ENCODE assay signal across 8 mouse cellular contexts in the genomic region with DNA sequence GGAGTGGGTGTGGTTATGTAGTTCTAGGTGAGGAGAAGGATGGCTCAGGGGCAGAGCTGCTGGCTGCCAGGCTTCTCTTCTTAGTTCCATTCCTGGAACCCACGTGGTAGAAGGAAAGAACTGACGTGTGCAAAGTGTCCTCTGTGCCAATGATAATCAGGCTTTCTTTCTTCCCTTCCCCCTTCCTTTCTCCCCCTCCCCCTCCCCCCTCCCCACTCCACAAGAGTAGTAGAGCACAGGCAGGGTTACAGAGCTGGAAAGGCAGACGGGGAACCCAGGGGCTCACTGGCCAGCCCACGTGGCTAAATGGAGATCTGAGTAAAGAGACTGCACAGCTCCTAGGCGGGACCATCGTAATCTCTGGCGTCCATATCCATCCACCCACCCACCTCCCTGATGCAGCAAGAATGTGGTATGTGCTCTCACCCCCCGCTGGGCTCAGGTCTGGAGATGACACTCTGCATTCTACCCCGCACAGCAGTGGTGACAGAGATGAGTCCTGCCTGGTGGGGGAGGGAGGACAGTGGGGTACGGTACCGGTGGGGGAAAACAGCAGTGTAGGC. TPM values are rescaled to one million over a fixed set of nuclear protein-coding genes. Genes with fewer than 3 reads are reported as not detected.
A peak's percentile ranks its signal among the peaks of the same experiment; 100 is the strongest.
DNase-seq lines count a peak whose midpoint lies in the region; ATAC-seq and TF ChIP-seq lines count a peak whose summit lies in the region.

No protein-coding gene starts in this region.

- 16% methylated on average over 11 of the region's 11 CpGs for WGBS in kidney, embryonic 15.5 days
- 9% methylated on average over 11 of the region's 11 CpGs for WGBS in hindbrain, postnatal 0 days
- 10% methylated on average over 11 of the region's 11 CpGs for WGBS in midbrain, postnatal 0 days

- H3K4me1 ChIP-seq in kidney, embryonic 15.5 days = peaks cover 48% of the 10 kb centered on the region
- H3K4me1 ChIP-seq in hindbrain, postnatal 0 days (ENCODE audit: insufficient read depth, low read length) = peaks cover 15% of the 10 kb centered on the region
- 0 out of 2 replicates have a peak, but pooled peaks cover 12% of the 10 kb centered on the region for H3K4me1 ChIP-seq in midbrain, postnatal 0 days (ENCODE audit: insufficient read depth, low read length)

- H3K27ac ChIP-seq in kidney, embryonic 15.5 days = no peak overlapping the region
- H3K27ac ChIP-seq in hindbrain, postnatal 0 days = peak overlapping the region; percentile 70
- peak overlapping the region; percentile 32; the same call in 1 of the 2 replicates for H3K27ac ChIP-seq in midbrain, postnatal 0 days (ENCODE audit: low read depth, low read length)

- TF ChIP-seq CTCF in hindbrain, postnatal 0 days (IDR thresholded peaks at IDR 0.05; ENCODE audit: low read depth) = no peak
- TF ChIP-seq CTCF in midbrain, postnatal 0 days (IDR thresholded peaks at IDR 0.05) = no peak

- no peak for ATAC-seq in kidney, embryonic 15.5 days (replicated peaks; ENCODE audit: low FRiP score)
- peak; percentile 61 for ATAC-seq in hindbrain, postnatal 0 days
- peak; percentile 31 for ATAC-seq in midbrain, postnatal 0 days (ENCODE audit: low FRiP score)
- no peak for ATAC-seq in megakaryocyte-erythroid progenitor cell, adult 5-6 weeks (replicated peaks; ENCODE audit: low FRiP score, low TSS enrichment, poor library complexity, severe bottlenecking)

- H3K9ac ChIP-seq in kidney, embryonic 15.5 days = no peak overlapping the region
- 0 out of 2 replicates have a peak overlapping the region, but pooled peaks have one; percentile 1 for H3K9ac ChIP-seq in hindbrain, postnatal 0 days (replicated peaks; ENCODE audit: low read length)
- peak overlapping the region; percentile 9; the same call in 1 of the 2 replicates for H3K9ac ChIP-seq in midbrain, postnatal 0 days (replicated peaks; ENCODE audit: low read length, poor library complexity, severe bottlenecking)

- H3K36me3 ChIP-seq in kidney, embryonic 15.5 days = no peaks in the 10 kb centered on the region
- no peaks in the 10 kb centered on the region for H3K36me3 ChIP-seq in hindbrain, postnatal 0 days (ENCODE audit: insufficient read depth, low read length)
- no peaks in the 10 kb centered on the region for H3K36me3 ChIP-seq in midbrain, postnatal 0 days (ENCODE audit: insufficient read depth, low read length)

- peak overlapping the region; percentile 23 for H3K4me2 ChIP-seq in kidney, embryonic 15.5 days
- peak overlapping the region; percentile 34 for H3K4me2 ChIP-seq in hindbrain, postnatal 0 days (ENCODE audit: low read depth, low read length)
- peak overlapping the region; percentile 33 for H3K4me2 ChIP-seq in midbrain, postnatal 0 days (ENCODE audit: low read depth, low read length, poor library complexity, severe bottlenecking)

- H3K9me3 ChIP-seq in kidney, embryonic 15.5 days (replicated peaks) = no peaks in the 10 kb centered on the region
- no peaks in the 10 kb centered on the region for H3K9me3 ChIP-seq in hindbrain, postnatal 0 days (ENCODE audit: low read length)
- no peaks in the 10 kb centered on the region for H3K9me3 ChIP-seq in midbrain, postnatal 0 days (ENCODE audit: low read length)

- peaks cover 2% of the 10 kb centered on the region; the same call in 1 of the 2 replicates for H3K27me3 ChIP-seq in kidney, embryonic 15.5 days
- H3K27me3 ChIP-seq in hindbrain, postnatal 0 days (ENCODE audit: insufficient read depth, low read length) = no peaks in the 10 kb centered on the region
- H3K27me3 ChIP-seq in midbrain, postnatal 0 days (ENCODE audit: insufficient read depth, low read length) = no peaks in the 10 kb centered on the region

- DNase-seq in kidney, postnatal 14 days = no peak
- DNase-seq in embryo, embryonic 11 days = peak; percentile 54
- peak; percentile 71 for DNase-seq in hindbrain, postnatal 0 days (ENCODE audit: low spot score)
- peak; percentile 62 for DNase-seq in midbrain, postnatal 0 days (ENCODE audit: low spot score)
- no peak for DNase-seq in T-cell, adult 2 months (ENCODE audit: low spot score)
- no peak for DNase-seq in kidney, adult 8-10 months

- no peak overlapping the region for H3K4me3 ChIP-seq in kidney, embryonic 15.5 days (replicated peaks)
- no peak overlapping the region for H3K4me3 ChIP-seq in hindbrain, postnatal 0 days (ENCODE audit: low read length)
- no peak overlapping the region for H3K4me3 ChIP-seq in midbrain, postnatal 0 days (ENCODE audit: low read depth, low read length)

RNA-seq across cellular contexts. Expression of gene Apol7a, which starts 42.6 kb away (rescaled TPM):
- 0.06 TPM in 1 of 2 replicates, not detected in the other for polyA plus RNA-seq in kidney, embryonic 15.5 days (2015; fragmentation: Nextera tagmentation; extraction: Ambion mirVana)
- not detected in 2 replicates for total RNA-seq in hindbrain, postnatal 0 days (2014; rRNA removed)
- not detected in 2 replicates for polyA plus RNA-seq in hindbrain, postnatal 0 days (2015; fragmentation: Nextera tagmentation; extraction: Ambion mirVana)
- not detected in 2 replicates for total RNA-seq in midbrain, postnatal 0 days (2014; rRNA removed)
- polyA plus RNA-seq in midbrain, postnatal 0 days (2015; fragmentation: Nextera tagmentation; extraction: Ambion mirVana) = not detected in 2 replicates
- not detected in 2 replicates for total RNA-seq in megakaryocyte-erythroid progenitor cell, adult 5-6 weeks (2014; fragmentation: Nextera tagmentation)
- total RNA-seq in megakaryocyte-erythroid progenitor cell, adult 5-6 weeks (2017) = not detected in 2 replicates

RNA-seq across cellular contexts. Expression of gene Rbfox2, which starts 49.5 kb away (rescaled TPM):
- 41.6 and 47.7 TPM in 2 replicates for polyA plus RNA-seq in kidney, embryonic 15.5 days (2015; fragmentation: Nextera tagmentation; extraction: Ambion mirVana)
- 294 and 339 TPM in 2 replicates for total RNA-seq in hindbrain, postnatal 0 days (2014; rRNA removed)
- polyA plus RNA-seq in hindbrain, postnatal 0 days (2015; fragmentation: Nextera tagmentation; extraction: Ambion mirVana) = 84.1 and 91.9 TPM in 2 replicates
- total RNA-seq in midbrain, postnatal 0 days (2014; rRNA removed) = 360 and 399 TPM in 2 replicates
- polyA plus RNA-seq in midbrain, postnatal 0 days (2015; fragmentation: Nextera tagmentation; extraction: Ambion mirVana) = 96.4 and 96.6 TPM in 2 replicates
- total RNA-seq in megakaryocyte-erythroid progenitor cell, adult 5-6 weeks (2014; fragmentation: Nextera tagmentation) = 0.37 and 1.8 TPM in 2 replicates
- total RNA-seq in megakaryocyte-erythroid progenitor cell, adult 5-6 weeks (2017) = 0.28 and 1.4 TPM in 2 replicates

RNA-seq across cellular contexts. Expression of gene Apol9a, which starts 54.6 kb away (rescaled TPM):
- polyA plus RNA-seq in kidney, embryonic 15.5 days (2015; fragmentation: Nextera tagmentation; extraction: Ambion mirVana) = 0.17 TPM in 1 of 2 replicates, not detected in the other
- total RNA-seq in hindbrain, postnatal 0 days (2014; rRNA removed) = 0.43 and 7.8 TPM in 2 replicates
- 1.0 and 1.2 TPM in 2 replicates for polyA plus RNA-seq in hindbrain, postnatal 0 days (2015; fragmentation: Nextera tagmentation; extraction: Ambion mirVana)
- 0.16 and 0.42 TPM in 2 replicates for total RNA-seq in midbrain, postnatal 0 days (2014; rRNA removed)
- polyA plus RNA-seq in midbrain, postnatal 0 days (2015; fragmentation: Nextera tagmentation; extraction: Ambion mirVana) = 0.39 and 0.80 TPM in 2 replicates
- not detected in 2 replicates for total RNA-seq in megakaryocyte-erythroid progenitor cell, adult 5-6 weeks (2014; fragmentation: Nextera tagmentation)
- 0.99 TPM in 1 of 2 replicates, not detected in the other for total RNA-seq in megakaryocyte-erythroid progenitor cell, adult 5-6 weeks (2017)

Comparison
In these comparisons a context has a peak if more than half of its experiments do, and no peak if none do; other contexts are left out.
1. ATAC-seq: peak in hindbrain, postnatal 0 days (single experiment) and midbrain, postnatal 0 days (single experiment); none in kidney, embryonic 15.5 days (single experiment) and megakaryocyte-erythroid progenitor cell, adult 5-6 weeks (single experiment).
2. DNase-seq: peak in embryo, embryonic 11 days (single experiment), hindbrain, postnatal 0 days (single experiment) and midbrain, postnatal 0 days (single experiment); none in kidney, postnatal 14 days (single experiment), T-cell, adult 2 months (single experiment) and kidney, adult 8-10 months (0 of 2).
3. RNA of gene Rbfox2, which starts 49.5 kb away (total RNA-seq): 360 to 399 TPM in midbrain, postnatal 0 days and 294 to 339 TPM in hindbrain, postnatal 0 days; 0.28 to 1.8 TPM in megakaryocyte-erythroid progenitor cell, adult 5-6 weeks; every median in the first group is over 100 times any median in the second.
4. Peak in every context shown above with its lines, with median percentiles within 50 percentile points of each other: H3K4me2 ChIP-seq.